Mouse (Mus musculus) small intestine, adult 2 months (tissue): ENCODE results near the gene Cdrt4.

Experiments used
- CTCF ChIP-seq: fragments of 200-500 bp; IDR thresholded peaks from 2 replicates; pipeline ENCODE4 v1.5.1; 2012; ENCODE audit warnings: low read depth, mild to moderate bottlenecking, control low read depth, inconsistent platforms, low read length, moderate library complexity, mixed read lengths; ENCODE audit not compliant: insufficient replicate concordance, insufficient read length; ENCODE audit errors: extremely low read depth
- POLR2A ChIP-seq: fragments of 200-500 bp; IDR thresholded peaks from 2 replicates; pipeline ENCODE4 v1.6.1; 2012; ENCODE audit warnings: low read depth, mild to moderate bottlenecking, control low read depth, inconsistent platforms, low read length, moderate library complexity

- TF ChIP-seq POLR2A = no peak
- TF ChIP-seq CTCF = no peak
Measured at GRCm38 (mm10) chr11:62931141-62931540, 19.9 kb upstream of the Cdrt4 start.
